Mouse (Mus musculus): Measurements from ENCODE around the gene Amigo2.

- TF ChIP-seq CTCF (IDR thresholded peaks at IDR 0.05; ENCODE audit: control insufficient read depth, insufficient read depth, insufficient read length) (no peak), MYOG (IDR thresholded peaks at IDR 0.05; ENCODE audit: control insufficient read depth, extremely low read depth, insufficient read length) (no peak), MAX (IDR thresholded peaks at IDR 0.05) (no peak), CEBPB (IDR thresholded peaks at IDR 0.05; ENCODE audit: low read depth) (no peak), MYOD1 (IDR thresholded peaks at IDR 0.05; ENCODE audit: control insufficient read depth, insufficient read length, low read depth) (no peak), FOSL1 (IDR thresholded peaks at IDR 0.05; ENCODE audit: insufficient read depth, low read length, poor library complexity, severe bottlenecking) (no peak), USF1 (IDR thresholded peaks at IDR 0.05; ENCODE audit: low read depth) (no peak)
Measured at GRCm38 (mm10) chr15:97249322-97249721, 2.2 kb upstream of the Amigo2 start.

Measured in C2C12 (cell line).